ENCODE assay signal across 8 mouse cellular contexts in genomic region chr8:124658415-124658814, GRCm38 (mm10). TPM values are rescaled to one million over a fixed set of nuclear protein-coding genes. Genes with fewer than 3 reads are reported as not detected.
A peak's percentile ranks its signal among the peaks of the same experiment; 100 is the strongest.
DNase-seq lines count a peak whose midpoint lies in the region; ATAC-seq and TF ChIP-seq lines count a peak whose summit lies in the region.

No protein-coding gene starts in this region.

- peaks cover 6% of the 10 kb centered on the region for H3K36me3 ChIP-seq in kidney, embryonic 16.5 days (ENCODE audit: insufficient read depth, low read length)
- peaks cover 20% of the 10 kb centered on the region for H3K36me3 ChIP-seq in liver, embryonic 15.5 days (replicated peaks)
- no peaks in the 10 kb centered on the region for H3K36me3 ChIP-seq in testis, adult 2 months (ENCODE audit: control insufficient read depth, insufficient read depth, low read length)

- no peak overlapping the region for H3K27ac ChIP-seq in kidney, embryonic 16.5 days (ENCODE audit: low read length)
- H3K27ac ChIP-seq in liver, embryonic 15.5 days (replicated peaks): peak overlapping the region; percentile 89
- peak overlapping the region; percentile 55; the same call in 1 of the 2 replicates for H3K27ac ChIP-seq in testis, adult 2 months (ENCODE audit: control insufficient read depth, insufficient read depth, low read depth, low read length)

- intact Hi-C loops in heart, postnatal 36 days (cut with DNase I): no loop called here

- no peaks in the 10 kb centered on the region for H3K27me3 ChIP-seq in kidney, embryonic 16.5 days (ENCODE audit: insufficient read depth, low read length)
- no peaks in the 10 kb centered on the region for H3K27me3 ChIP-seq in liver, embryonic 15.5 days
- no peaks in the 10 kb centered on the region for H3K27me3 ChIP-seq in testis, adult 2 months (ENCODE audit: control insufficient read depth, insufficient read depth, low read length)

- no peak overlapping the region for H3K4me3 ChIP-seq in kidney, embryonic 16.5 days (ENCODE audit: low read length)
- H3K4me3 ChIP-seq in liver, embryonic 15.5 days (replicated peaks): peak overlapping the region; percentile 21
- no peak overlapping the region for H3K4me3 ChIP-seq in testis, adult 2 months (ENCODE audit: control insufficient read depth, low read depth, low read length)

- peak; percentile 44 for DNase-seq in kidney, adult 11 months
- peak; percentile 70 for DNase-seq in NIH3T3 (ENCODE audit: low read depth)
- DNase-seq in cerebellum, postnatal 36 days: peak; percentile 38 to 52
- peak; percentile 66 to 71 for DNase-seq in heart, postnatal 36 days

- ATAC-seq in kidney, embryonic 16.5 days (ENCODE audit: low FRiP score, low TSS enrichment): no peak
- peak; percentile 88 for ATAC-seq in liver, embryonic 15.5 days (ENCODE audit: insufficient read depth)
- ATAC-seq in monocyte, adult 5-6 weeks (replicated peaks; ENCODE audit: insufficient number of reproducible peaks, low FRiP score, low TSS enrichment, poor library complexity, severe bottlenecking): no peak

- no peaks in the 10 kb centered on the region for H3K9me3 ChIP-seq in kidney, embryonic 16.5 days (ENCODE audit: low read length)
- H3K9me3 ChIP-seq in liver, embryonic 15.5 days (replicated peaks): no peaks in the 10 kb centered on the region

- TF ChIP-seq CTCF in testis, adult 2 months (IDR thresholded peaks at IDR 0.05; ENCODE audit: control insufficient read depth, insufficient read depth, insufficient replicate concordance, low read depth, low read length): no peak

- H3K9ac ChIP-seq in kidney, embryonic 16.5 days (replicated peaks; ENCODE audit: low read length): no peak overlapping the region
- H3K9ac ChIP-seq in liver, embryonic 15.5 days: peak overlapping the region; percentile 45

- H3K4me1 ChIP-seq in kidney, embryonic 16.5 days (ENCODE audit: insufficient read depth, low read length): peaks cover 70% of the 10 kb centered on the region
- H3K4me1 ChIP-seq in liver, embryonic 15.5 days (replicated peaks): peaks cover 95% of the 10 kb centered on the region
- H3K4me1 ChIP-seq in testis, adult 2 months (ENCODE audit: control insufficient read depth, insufficient read depth, low read length): peaks cover 11% of the 10 kb centered on the region

- TF ChIP-seq POLR2A in testis, adult 2 months (IDR thresholded peaks at IDR 0.05; ENCODE audit: control insufficient read depth, low read depth, low read length): no peak

- WGBS in kidney, embryonic 16.5 days: 32% methylated on average over 2 of the region's 2 CpGs
- 28% methylated on average over 2 of the region's 2 CpGs for WGBS in liver, embryonic 15.5 days (ENCODE audit: insufficient replicate concordance)

- no peak overlapping the region for H3K4me2 ChIP-seq in kidney, embryonic 16.5 days (replicated peaks; ENCODE audit: low read depth, low read length)
- peak overlapping the region; percentile 61 for H3K4me2 ChIP-seq in liver, embryonic 15.5 days

RNA-seq across cellular contexts. Expression of gene 2310022B05Rik, which starts 4.8 kb away (rescaled TPM):
- 28.0 and 31.7 TPM in 2 replicates for polyA plus RNA-seq in kidney, embryonic 16.5 days (2015; fragmentation: Nextera tagmentation; extraction: Ambion mirVana)
- 10 to 100 TPM; 68.7 to 73.6 TPM for total RNA-seq in heart, postnatal 36 days (2021)
- polyA plus RNA-seq in liver, embryonic 15.5 days (2015; fragmentation: Nextera tagmentation; extraction: Ambion mirVana): 5.5 and 6.5 TPM in 2 replicates
- polyA plus RNA-seq in testis, adult 2 months (2012; rRNA removed): 15.9 and 17.3 TPM in 2 replicates
- 1.1 to 3.5 TPM (median 3.2 TPM) in 3 replicates for total RNA-seq in monocyte, adult 5-6 weeks (2017)
